Mouse (Mus musculus) G1E (cell line): ENCODE measurements around the gene Gm21987. TPM values are rescaled to one million over a fixed set of nuclear protein-coding genes. Genes with fewer than 3 reads are reported as not detected.

Experiments
- ATAC-seq: 2 replicates; pipeline ENCODE4 v1.8.0; 2016; ENCODE audit warnings: mild to moderate bottlenecking; ENCODE audit not compliant: insufficient number of reproducible peaks, poor library complexity, low FRiP score, severe bottlenecking; ENCODE audit errors: extremely low read depth
- DNase-seq: peaks from one replicate; pipeline ENCODE4 v3.0.0; 2012; ENCODE audit warnings: low spot score
- H3K27me3 ChIP-seq: 2 replicates; pipeline ENCODE4 v1.6.1; 2012; ENCODE audit warnings: mild to moderate bottlenecking, low read length, inconsistent platforms; ENCODE audit not compliant: insufficient read depth
- H3K36me3 ChIP-seq: replicated peaks from 2 replicates; pipeline ENCODE3; 2012; ENCODE audit warnings: mild to moderate bottlenecking, inconsistent platforms
- H3K4me1 ChIP-seq: 2 replicates; pipeline ENCODE4 v1.6.1; 2012; ENCODE audit warnings: low read depth, low read length, inconsistent platforms, mixed read lengths; ENCODE audit not compliant: insufficient read depth
- H3K4me3 ChIP-seq: 2 replicates; pipeline ENCODE4 v1.5.1; 2012; ENCODE audit warnings: low read depth, mild to moderate bottlenecking, inconsistent platforms, low read length, moderate library complexity, mixed read lengths
- H3K9me3 ChIP-seq: replicated peaks from 2 replicates; pipeline ENCODE4 v1.6.1; 2012; ENCODE audit warnings: inconsistent platforms
- CTCF ChIP-seq: IDR thresholded peaks from 2 replicates; pipeline ENCODE4 v1.5.1; 2012; ENCODE audit warnings: low read depth, low read length, inconsistent platforms, mixed read lengths
- GATA1 ChIP-seq: IDR thresholded peaks from 2 replicates; pipeline ENCODE4 v1.6.1; 2012; ENCODE audit warnings: borderline replicate concordance, low read length, inconsistent platforms, mixed read lengths
- GATA2 ChIP-seq: IDR thresholded peaks from 2 replicates; pipeline ENCODE4 v1.6.1; 2012; ENCODE audit warnings: low read depth, low read length, inconsistent platforms, borderline replicate concordance
- POLR2AphosphoS5 ChIP-seq: IDR thresholded peaks from 2 replicates; pipeline ENCODE4 v1.6.1; 2012; ENCODE audit warnings: low read depth, low read length, inconsistent platforms; ENCODE audit not compliant: insufficient replicate concordance
- TAL1 ChIP-seq: conservative IDR thresholded peaks from 2 replicates; pipeline ENCODE4 v1.6.1; 2012; ENCODE audit warnings: low read depth, low read length, inconsistent platforms, mixed read lengths
- polyA plus RNA-seq: library from polyadenylated mRNA; stranded (reverse); fragments of >175 nt; gene quantifications from 2 replicates; pipeline ENCODE4 v1.2.3, GENCODE M21; 2012
- total RNA-seq, 2 experiments: library from RNA; stranded (forward) in 1 of 2; stranded (reverse) in 1 of 2; fragments of 200-1000 nt in 1 of 2; fragments of >200 nt in 1 of 2; fragmentation: Nextera tagmentation in 1 of 2; gene quantifications; 2 replicates each; pipeline ENCODE4 v1.2.3; 2014 to 2017

The Gm21987 gene
- total RNA-seq (2014; fragmentation: Nextera tagmentation) = 4.7 TPM in 1 of 2 replicates, not detected in the other
- total RNA-seq (2017) = not detected in 2 replicates
- polyA plus RNA-seq = 1,146 and 1,190 TPM in 2 replicates

GRCm38 (mm10) chr16:38346529-38347325, at the start of gene Gm21987, which contains the start of gene Cox17:
Gm21987 (plus strand) TSS chr16:38347040.
Cox17 (plus strand) TSS chr16:38346991.
- Histone ChIP-seq H3K27me3 (peaks cover 3% of the 10 kb centered on the region; the same call in 1 of the 2 replicates), H3K4me1 (peaks cover 62% of the 10 kb centered on the region), H3K4me3 (peak within 1 kb of the TSS; percentile 95), H3K36me3 (peaks cover 33% of the 10 kb centered on the region), H3K9me3 (no peaks in the 10 kb centered on the region)
- peak; percentile 79 for DNase-seq
- ATAC-seq = peak; percentile 83
- TF ChIP-seq CTCF = no peak; the same call in 1 of the 2 replicates
- no peak for TF ChIP-seq GATA2
- TF ChIP-seq POLR2AphosphoS5 = no peak
- no peak for TF ChIP-seq TAL1
- no peak for TF ChIP-seq GATA1

DNA sequence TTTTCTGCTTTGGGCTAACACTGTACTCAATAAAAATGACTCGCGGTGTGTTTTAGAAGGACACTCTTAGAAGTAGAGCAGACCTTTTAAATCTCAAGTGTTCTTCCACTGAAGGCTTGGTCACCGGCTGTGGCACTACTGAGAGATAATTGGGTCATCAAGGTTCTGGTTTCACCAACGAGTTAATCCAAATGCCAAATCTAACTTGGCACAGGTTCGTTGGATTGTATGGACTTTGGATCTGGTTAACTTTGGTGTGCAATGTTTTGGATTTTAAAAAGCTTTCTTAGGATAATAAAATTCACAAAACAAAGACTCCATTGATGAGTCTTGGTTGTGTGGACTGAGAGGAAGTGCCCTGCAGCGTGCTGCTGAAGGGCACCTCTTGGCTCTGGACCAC, 48.4 kb upstream of the Gm21987 start:
- no peaks in the 10 kb centered on the region for H3K9me3 ChIP-seq
- no peak overlapping the region for H3K4me3 ChIP-seq
- peaks cover 16% of the 10 kb centered on the region for H3K27me3 ChIP-seq
- no peaks in the 10 kb centered on the region for H3K4me1 ChIP-seq
- TF ChIP-seq POLR2AphosphoS5 = no peak
- no peak for TF ChIP-seq CTCF
- no peak for TF ChIP-seq GATA1
- no peak for TF ChIP-seq GATA2
- no peak for TF ChIP-seq TAL1
- ATAC-seq (no peak), DNase-seq (no peak)
- no peaks in the 10 kb centered on the region for H3K36me3 ChIP-seq

DNA sequence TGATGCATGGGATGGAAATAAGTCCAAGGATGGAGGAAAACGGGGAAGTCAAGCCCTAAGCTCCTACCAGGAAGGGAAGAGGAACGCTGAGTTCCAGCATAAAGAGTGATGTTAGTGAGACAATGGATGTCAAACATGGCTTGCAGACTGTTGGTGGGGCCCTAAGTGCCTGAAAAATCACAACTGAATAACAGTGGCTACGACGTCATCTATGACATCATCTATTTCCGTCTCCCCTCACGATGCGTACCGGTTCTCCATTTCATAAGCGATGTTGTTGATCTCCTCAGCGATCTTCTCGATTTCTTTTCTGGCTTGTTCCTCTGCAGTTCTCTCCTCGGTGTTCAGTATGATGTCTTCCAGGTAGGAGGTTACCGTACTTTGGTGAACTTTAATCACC, 44.5 kb upstream of the Gm21987 start:
- H3K4me1 ChIP-seq = peaks cover 5% of the 10 kb centered on the region
- peaks cover 24% of the 10 kb centered on the region for H3K27me3 ChIP-seq
- H3K36me3 ChIP-seq = no peaks in the 10 kb centered on the region
- DNase-seq (no peak), ATAC-seq (no peak)
- no peak for TF ChIP-seq TAL1
- no peak for TF ChIP-seq GATA2
- no peak for TF ChIP-seq POLR2AphosphoS5
- H3K4me3 ChIP-seq = no peak overlapping the region
- no peaks in the 10 kb centered on the region for H3K9me3 ChIP-seq

DNA sequence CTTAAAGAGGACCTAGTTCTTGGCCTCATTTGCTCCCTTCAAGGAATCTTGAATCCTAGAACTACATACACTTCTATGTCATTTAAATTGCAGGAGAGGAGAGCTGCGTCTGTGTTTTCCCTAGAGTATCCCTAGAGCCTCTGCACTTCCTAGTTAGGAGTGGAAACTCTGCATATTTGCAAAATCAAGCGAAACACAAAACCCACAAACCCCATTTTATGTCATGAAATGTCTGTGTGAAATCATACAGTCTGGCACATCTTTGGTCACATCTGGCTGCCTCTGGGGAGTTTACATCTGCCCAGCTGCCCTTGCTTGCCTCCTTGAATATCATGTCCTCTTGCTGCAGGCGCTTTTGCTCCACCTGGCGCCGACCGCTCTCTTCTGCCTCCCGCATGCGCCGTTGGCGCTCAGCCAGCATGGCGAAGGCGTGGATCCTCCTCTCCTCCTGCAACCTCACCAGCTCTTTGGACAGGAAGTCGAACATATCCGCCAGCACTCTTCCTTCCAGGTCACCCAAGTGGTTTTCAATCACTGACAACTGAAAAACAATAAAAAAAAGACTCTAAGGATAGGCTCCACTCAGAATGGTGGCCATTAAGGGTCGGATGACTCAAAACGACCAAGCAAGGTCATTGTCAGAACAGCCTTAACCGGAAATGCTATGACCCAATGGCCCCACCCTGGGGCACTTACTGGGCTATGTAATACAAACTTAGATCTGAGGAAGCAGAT, 42.2 kb upstream of the Gm21987 start:
- H3K9me3 ChIP-seq = no peaks in the 10 kb centered on the region
- H3K4me1 ChIP-seq = peaks cover 5% of the 10 kb centered on the region
- H3K36me3 ChIP-seq = no peaks in the 10 kb centered on the region
- ATAC-seq (no peak), DNase-seq (no peak)
- peaks cover 36% of the 10 kb centered on the region for H3K27me3 ChIP-seq
- no peak overlapping the region for H3K4me3 ChIP-seq
- no peak for TF ChIP-seq TAL1
- no peak for TF ChIP-seq CTCF
- TF ChIP-seq GATA2 = no peak
- TF ChIP-seq POLR2AphosphoS5 = no peak
- no peak for TF ChIP-seq GATA1

GRCm38 (mm10) chr16:38306571-38307220, 40.1 kb upstream of the Gm21987 start:
- DNase-seq (no peak), ATAC-seq (no peak)
- no peaks in the 10 kb centered on the region for H3K9me3 ChIP-seq
- H3K4me1 ChIP-seq = peaks cover 5% of the 10 kb centered on the region
- TF ChIP-seq CTCF (peak; percentile 8; the same call in 1 of the 2 replicates), TAL1 (no peak)
- H3K4me3 ChIP-seq = no peak overlapping the region
- H3K36me3 ChIP-seq = no peaks in the 10 kb centered on the region
- peaks cover 39% of the 10 kb centered on the region for H3K27me3 ChIP-seq

- Histone ChIP-seq H3K4me1 (peaks cover 5% of the 10 kb centered on the region), H3K4me3 (no peak overlapping the region), H3K9me3 (no peaks in the 10 kb centered on the region), H3K36me3 (no peaks in the 10 kb centered on the region), H3K27me3 (peaks cover 37% of the 10 kb centered on the region)
- ATAC-seq (no peak), DNase-seq (no peak)
- TF ChIP-seq CTCF (no peak), GATA2 (no peak), GATA1 (no peak), POLR2AphosphoS5 (no peak), TAL1 (no peak)
These were observed 39.6 kb upstream of the Gm21987 start for GRCm38 (mm10) chr16:38307221-38307605.
